Mouse (Mus musculus): ENCODE measurements around the gene Tmem255b.

The Tmem255b gene

DNA sequence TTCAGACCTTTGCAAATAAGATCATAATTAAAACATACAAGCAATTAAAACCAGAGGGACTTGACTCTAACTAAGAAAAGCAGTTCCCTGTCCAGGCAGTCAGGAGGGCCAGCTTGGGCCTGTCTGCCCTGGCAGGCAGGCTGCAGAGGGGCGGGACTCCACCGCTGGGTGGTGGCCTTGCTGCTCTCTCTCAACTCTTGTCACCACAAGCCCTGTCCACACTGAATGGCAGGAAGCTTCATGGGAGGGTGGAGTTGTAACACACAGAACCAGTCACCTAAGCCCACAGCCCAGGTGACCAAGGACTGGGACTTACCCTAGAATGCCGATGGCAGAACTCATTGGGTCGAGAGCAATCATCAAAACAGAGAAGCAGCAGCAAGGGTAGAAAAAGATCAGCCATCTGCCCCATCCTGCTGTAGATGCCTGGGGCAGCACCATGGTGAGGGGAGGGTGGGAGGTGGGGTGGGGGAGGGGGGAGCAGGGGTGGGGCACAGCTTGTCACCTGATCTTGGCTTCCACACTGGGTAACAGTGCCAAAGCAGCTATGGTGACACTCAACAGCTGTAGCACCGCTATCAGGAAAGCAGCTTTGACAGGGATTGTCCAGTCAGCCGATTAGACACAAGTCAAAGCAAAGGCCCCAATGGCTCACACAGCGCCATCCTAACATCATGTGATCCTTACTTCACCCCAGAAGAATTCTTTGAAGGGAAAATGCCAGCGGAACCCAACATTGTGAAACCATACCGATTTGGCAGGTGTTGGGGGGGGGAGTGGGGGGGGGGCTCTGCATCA, 57.4 kb downstream of the Tmem255b start:
- no peak for DNase-seq

DNA sequence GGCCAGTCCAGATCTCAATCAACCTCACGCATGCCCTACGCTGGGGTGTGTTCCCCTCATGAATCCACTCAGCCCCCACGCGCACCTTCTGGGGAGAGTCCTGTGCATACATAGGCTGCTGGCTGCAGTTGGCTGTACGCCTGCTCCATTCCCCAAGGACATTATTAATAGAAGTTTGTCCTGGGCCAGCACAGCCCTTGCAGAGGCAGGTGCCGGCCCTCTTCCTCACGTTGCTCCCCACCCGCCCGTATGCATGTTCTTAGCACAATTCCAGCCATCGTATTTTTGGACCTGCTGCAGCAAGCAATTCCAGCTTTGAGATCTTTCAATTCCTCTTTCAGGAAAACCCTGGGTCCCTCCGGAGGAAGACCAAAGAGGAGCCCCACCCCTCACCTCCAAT, 58.0 kb downstream of the Tmem255b start:
- DNase-seq, result peak; percentile 40

DNA sequence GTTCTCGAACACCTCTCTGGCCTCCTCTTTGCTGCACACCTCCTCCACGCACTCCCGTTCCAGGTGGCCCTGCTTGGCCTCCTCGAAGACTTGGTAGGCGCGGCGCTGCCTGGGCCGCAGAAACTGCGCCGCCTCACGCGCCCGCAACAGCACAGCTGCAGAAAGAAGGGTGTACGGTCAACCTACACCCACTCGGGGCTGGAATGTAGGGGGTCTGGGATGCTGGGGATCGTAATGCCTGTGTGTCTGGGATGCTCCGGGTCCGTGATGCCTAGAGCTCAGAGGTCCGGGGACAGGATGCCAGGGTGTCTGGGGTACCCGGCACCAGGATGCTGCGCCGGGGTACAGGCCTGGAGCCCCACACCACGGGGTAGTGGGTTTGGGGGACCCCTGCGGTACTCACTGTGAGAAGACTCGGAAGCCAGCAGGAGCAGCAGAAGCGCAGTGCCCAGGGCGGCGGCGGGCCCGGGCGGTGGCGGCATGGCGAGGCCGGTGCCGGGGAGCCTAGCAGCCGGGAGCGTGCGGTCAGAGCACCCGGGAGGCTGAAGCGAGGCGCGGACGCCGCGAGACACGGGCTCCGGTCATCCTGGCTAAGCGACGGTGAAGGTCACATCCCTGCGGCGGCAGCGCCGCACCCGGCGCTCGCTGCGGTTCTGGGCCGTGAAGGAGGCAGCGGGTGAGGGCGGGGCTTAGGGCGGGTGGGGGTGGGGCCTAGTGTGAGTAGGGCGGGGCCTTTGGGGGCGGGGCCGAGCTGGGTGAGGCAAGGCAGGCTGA, 59.1 kb downstream of the Tmem255b start, which contains the start of gene Gas6:
TSS of gene Gas6 (minus strand) at position 633 of the 774 bp plus-strand sequence.
- DNase-seq, result peak; percentile 70

DNA sequence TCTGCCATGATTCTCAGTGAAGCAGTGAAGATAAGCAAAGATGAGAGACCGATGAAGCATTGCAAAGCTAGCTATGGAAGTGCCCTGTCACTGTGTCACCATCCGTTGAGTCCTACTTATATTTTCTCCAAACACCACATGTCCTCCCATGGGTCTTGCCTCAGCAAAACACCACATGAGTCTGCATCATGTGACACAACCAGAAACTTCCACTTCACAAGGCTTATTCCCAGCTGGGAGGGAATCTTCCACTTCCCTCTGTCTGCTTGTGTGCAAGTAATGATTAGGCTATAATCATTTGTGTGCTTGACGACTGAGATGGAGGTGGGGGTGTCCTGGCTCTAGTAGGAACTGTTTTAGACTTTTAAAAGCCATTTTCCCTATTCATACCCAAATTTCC, 66.2 kb downstream of the Tmem255b start:
- no peak for DNase-seq

DNA sequence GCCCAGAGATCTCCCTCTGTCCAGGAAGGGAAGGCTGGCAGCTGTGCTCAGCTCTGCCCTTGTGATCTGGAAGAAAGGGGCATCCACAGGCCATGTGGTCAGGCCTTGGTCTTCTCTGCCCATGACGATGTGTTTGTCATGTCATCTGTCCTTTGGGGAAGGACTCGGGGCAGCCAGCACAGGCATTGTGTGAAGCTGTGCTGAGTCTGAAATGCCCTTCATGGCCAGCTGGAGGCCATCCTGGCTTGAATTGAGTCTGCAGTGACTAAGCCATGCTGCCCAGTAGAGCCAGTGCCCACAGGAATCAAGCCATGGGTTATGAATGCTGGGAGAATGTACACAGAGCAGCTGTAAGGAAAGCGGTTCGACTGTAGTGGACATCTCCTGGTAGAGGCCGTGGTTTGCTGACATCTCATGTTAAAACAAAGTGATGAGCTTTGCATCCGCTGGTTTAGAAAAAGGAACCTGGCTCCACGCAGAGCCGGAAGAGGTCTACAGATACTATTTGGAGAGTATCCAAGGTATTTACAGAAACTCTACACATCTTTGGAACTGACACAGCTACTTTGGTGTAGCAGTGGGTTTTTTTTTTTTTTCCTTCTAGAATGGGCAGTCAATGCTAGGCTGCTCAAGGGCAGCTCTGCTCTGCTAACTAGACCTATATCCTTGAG, 69.1 kb downstream of the Tmem255b start:
- DNase-seq, result no peak

DNA sequence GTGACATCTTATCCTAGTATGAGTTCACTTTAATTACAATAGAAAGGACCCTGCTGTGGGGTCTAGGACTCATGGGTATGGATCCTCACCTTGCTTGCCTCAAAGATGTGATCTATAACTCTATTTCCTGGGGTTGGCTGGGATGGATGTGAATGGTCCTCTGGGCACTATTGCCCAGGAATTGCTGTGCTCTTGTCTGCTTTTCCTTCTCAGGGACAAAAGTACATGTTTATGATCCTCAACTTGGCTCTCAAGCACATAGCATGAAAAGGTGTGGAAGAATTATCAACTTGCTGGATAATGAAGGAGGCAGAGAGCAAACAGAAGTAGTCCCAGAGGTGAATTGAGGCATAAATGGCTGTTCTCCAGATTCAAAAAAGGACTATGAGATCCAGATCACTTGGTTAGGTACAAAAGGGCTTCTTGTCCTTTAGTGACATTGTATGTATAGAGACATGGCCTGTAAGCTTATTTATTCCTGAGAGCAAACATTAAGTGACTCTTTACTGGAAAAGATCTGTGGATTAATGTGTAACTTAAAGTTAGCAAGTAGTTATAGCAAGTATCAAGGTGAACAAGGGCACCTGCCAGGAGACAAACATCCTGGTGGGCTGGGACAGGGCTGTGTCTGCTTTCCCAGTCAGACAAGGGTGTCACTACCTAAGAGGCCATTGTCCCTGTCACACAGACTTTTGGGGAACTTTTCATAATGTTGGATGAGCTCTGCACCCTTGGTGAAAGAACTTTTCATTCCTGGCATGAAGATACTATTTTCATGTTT, 70.1 kb downstream of the Tmem255b start:
- no peak for DNase-seq

DNA sequence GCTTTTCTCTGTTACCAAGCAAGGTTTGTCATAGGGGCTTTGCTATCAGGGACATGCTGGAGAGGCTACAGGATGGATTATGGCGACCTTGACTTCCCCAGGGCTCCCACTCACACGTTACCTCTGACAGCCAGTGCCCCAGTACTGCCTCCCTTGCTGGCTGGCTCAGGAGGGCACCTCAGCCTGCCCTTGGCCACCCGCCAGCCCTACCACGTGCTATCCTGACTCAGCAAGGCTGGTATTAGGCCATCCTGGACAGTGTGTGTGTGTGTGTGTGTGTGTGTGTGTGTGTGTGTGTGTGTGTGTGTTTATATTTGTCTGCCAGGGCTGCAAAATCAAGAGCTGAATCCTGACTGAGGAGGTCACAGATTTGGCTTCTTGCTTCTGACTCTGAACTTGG, 71.9 kb downstream of the Tmem255b start:
- DNase-seq, result no peak

DNA sequence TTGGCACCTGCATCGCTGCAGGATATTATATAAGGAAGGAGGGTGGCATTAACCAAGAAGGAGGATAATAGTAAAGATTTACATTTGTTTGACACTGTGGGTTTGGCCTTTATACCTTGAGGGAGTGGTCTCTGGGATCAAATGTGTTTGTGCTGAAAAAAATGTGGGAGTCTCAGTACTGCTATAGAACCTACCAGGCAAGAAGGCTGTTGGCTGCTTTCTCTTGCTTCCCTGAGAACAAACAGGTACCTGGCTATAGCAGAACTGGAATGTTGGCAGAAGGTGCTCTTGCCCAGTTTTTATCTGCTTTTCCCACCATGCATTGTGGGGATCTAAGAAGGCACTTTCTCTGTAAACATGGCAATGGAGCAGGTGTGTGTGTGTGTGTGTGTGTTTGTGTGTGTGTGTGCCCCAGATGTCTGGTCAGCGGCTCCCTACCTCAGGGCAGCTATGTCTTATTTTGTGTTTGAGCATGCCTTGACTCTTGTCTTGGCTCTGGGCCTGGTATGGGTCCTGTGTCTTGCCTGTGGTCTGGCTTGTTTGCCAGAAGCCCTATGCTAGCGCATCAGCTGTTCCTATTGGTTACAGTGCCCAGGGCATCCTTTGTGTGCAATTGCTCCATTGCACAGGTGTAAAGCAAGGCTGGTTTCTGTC, 72.4 kb downstream of the Tmem255b start:
- DNase-seq, result no peak

DNA sequence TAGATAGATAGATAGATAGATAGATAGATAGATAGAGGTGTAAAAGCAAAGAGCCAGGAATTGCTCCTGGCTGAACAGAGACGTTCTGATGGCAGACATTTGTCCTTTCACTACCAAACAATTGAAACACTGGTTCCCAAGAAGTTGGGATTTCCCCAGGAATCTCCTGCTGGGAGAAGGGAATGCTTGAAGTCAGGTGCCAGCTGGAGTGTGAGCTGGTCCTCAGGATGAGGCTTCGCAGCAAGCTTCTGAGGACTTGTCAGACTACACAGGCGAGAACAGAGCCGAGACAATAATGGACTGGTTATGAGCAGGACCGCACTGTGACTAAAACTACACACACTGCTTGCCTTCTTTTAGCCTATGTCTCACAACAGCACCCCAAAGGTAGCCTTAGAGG, 77.0 kb downstream of the Tmem255b start:
- DNase-seq, result peak; percentile 50

DNA sequence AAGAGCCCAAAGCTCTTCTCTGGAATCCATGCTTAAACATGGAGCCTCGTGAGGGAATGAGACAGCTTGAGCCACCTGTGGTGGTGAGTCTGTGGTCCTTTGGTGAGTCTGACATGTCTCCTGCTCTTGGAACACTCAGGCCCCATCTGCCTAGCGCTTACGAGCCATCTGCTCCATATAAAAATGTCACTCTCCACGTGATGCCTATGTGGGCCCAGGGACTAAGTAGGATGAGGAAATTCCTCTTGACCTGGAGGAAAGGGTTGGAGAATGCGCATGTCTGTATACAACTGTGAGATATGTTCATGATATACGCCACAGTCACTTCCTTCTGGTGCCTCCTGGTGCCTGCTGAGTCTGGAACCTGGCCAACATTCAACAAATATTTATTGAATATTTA, 77.7 kb downstream of the Tmem255b start:
- peak; percentile 80 for DNase-seq

DNA sequence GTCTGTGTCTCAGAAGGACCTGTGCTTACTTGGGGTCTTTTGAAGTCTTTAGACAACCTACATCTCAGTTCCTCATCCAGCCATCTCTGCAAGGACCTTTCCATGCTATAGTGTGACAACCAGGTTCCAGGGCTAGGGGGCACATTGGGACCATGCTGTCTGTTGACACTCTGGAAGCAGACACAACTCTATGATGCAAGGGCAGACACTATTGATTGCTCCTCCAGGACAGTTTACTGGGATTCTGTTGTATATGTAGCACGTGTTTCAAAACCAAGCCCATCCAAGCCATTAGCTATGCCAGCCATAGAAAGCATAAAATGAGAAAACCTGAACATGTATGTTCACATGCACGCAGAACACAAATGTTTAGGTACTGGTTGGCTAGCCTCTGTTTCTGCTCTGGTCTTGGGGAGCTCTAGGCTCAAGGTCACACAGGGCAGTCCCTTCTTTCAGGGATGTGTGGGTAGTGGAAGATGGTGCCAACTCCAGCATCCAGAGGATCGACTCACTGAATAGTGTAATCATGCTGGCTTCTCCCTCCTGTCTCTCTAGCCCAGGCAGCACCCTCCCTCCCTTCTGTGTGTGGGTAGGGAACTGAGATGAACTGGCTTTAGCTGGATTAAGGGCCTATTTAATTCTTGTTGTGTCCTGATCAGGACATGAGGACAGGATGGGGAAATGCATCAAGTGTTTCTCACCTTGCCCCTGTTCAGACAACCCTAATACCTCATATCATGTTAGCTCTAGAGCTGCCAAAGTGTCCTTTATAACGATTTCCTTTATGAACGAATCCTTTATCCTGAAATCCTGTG, 78.8 kb downstream of the Tmem255b start:
- no peak for DNase-seq

DNA sequence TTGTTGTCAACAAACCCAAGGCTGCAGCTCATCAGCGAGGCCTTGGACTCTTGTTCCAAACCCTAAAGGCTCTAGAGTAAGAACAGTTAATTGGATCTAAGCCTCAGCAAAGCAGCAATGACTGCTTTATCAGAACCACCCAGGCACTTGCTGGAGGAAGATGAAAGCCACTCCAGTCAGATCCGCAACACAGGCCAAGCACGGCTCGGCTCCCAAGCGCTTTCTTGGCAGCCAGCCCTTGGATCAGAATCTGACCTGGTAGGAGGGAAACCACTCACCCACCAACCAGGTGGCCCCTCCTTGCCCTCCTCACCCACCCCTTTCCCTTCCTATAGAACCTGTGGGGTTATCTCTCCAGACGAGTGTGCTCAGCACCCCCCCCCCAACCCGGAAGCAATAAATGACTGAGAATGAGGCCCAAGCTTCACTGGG, 81.0 kb downstream of the Tmem255b start:
- DNase-seq, result peak; percentile 56

DNA sequence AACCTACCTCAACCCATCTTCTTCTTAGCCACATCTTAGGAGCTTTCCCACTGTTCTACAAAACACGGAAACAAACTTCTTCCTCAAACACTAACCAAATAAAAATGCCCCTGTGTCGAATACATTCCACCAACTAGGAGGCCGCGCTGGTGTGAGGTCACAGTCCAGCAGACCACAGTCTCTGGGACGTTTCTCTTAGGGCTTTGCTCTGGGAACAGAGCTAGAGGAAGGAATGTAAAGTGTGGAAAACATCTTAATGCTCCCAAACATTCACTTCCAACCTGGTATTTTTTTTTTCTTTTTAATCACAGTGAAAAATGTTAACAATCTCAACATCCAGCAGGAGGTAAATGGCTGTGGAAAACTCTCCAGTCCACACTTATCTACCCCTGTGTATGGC, 81.7 kb downstream of the Tmem255b start:
- DNase-seq, result no peak

DNA sequence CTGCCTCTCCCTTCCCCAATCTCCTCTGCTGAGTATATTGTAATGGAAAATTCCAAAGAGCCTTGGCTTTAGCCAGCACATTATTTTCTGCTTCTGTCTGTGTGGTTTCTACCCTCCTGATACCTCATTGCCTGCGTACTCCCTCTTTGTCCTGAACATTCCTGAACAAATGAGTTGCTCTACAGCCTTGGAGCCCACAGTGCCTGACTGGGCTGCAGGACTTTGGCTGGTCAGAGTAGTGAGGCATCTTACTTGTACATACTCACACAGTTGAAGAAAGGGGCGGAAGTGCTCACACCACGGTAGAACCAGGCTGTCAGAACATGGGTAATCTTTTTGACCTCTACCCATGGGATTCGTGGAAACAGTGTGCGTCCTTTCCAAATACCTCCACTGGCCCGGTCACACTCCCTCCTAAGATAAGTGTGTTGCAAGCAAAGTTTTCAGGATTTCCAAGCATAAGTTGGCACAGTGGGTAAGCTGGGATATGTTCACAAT, 82.3 kb downstream of the Tmem255b start:
- no peak for DNase-seq
